Mouse (Mus musculus): ENCODE data around the gene Clic4. TPM values are rescaled to one million over a fixed set of nuclear protein-coding genes. Genes with fewer than 3 reads are reported as not detected.

The Clic4 gene
- polyA plus RNA-seq, 1 experiment: 139 TPM

DNA sequence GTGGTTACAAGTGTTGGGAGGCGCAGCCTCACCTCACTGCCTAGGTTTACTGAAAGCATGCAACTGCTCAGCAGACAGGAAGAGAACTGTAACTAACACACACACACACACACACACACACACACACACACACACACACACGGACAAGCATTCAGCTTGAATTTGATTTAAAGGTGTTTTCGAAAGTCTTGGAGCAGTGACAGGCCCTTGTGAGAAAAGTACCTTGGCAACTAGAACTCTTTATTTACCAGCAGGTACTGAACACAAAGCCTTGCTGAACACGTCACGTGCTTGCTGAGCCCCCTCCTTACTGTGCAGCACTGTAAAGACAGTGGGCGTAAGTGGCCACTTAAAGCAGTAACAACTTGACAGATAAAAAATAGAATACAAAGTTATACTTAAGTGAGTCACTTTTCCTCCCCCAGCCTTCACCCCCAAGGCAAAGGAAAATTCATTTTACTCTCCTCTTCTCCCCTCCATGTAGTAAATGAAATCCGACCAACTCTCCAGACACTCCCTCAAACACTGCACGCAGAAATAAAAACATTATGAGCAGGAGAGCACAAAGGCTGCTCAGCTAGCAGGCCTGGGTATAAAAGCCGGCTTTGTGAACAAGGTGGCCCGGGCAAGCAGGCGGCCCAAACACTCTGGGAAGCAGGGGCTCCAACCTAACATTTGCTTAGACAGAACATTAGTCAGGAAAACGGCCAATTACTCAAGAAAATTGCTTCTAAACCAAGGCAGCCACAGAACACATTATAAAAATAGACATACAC is 50.8 kb downstream of the Clic4 start:
- H3ac ChIP-seq (ENCODE audit: control insufficient read depth, insufficient read length, low read depth): no peak overlapping the region
- no peak overlapping the region for H3K4me3 ChIP-seq (ENCODE audit: insufficient read depth, poor library complexity, severe bottlenecking)
- no peaks in the 10 kb centered on the region for H3K27me3 ChIP-seq (ENCODE audit: control insufficient read depth, insufficient read depth, insufficient read length)
- peaks cover 62% of the 10 kb centered on the region for H3K79me2 ChIP-seq (ENCODE audit: control insufficient read depth, insufficient read depth)
- TF ChIP-seq MYOG (IDR thresholded peaks at IDR 0.05; ENCODE audit: control insufficient read depth, extremely low read depth, insufficient read length): no peak
- H3K79me3 ChIP-seq (ENCODE audit: low read depth): peaks cover 15% of the 10 kb centered on the region
- peaks cover 70% of the 10 kb centered on the region for H3K36me3 ChIP-seq (ENCODE audit: control insufficient read depth, insufficient read depth)

DNA sequence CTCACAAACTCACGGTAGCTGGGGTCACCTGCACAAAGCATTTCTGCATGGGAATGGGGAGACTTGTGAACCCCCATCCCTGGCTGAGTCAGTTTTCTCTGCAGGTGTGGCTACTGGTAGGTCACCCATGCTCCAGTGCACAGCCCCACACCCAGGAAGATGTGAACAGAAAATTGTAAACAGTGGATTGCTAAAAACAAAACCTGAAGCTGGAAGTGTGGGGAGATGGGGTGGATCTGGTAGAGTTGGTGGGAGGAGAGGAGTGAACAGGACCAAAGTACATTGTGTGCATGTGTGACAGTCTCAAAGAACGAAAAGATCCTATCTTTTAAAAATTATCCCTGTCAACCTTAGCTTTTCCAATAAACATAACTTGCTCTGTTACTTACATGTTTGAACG is 52.0 kb downstream of the Clic4 start:
- Histone ChIP-seq H3K79me3 (ENCODE audit: low read depth) (peaks cover 10% of the 10 kb centered on the region), H3K79me2 (ENCODE audit: control insufficient read depth, insufficient read depth) (peaks cover 50% of the 10 kb centered on the region), H3ac (ENCODE audit: control insufficient read depth, insufficient read length, low read depth) (no peak overlapping the region), H3K27me3 (ENCODE audit: control insufficient read depth, insufficient read depth, insufficient read length) (no peaks in the 10 kb centered on the region), H3K4me3 (ENCODE audit: insufficient read depth, poor library complexity, severe bottlenecking) (no peak overlapping the region), H3K36me3 (ENCODE audit: control insufficient read depth, insufficient read depth) (peaks cover 72% of the 10 kb centered on the region)
- no peak for TF ChIP-seq FOSL1 (IDR thresholded peaks at IDR 0.05; ENCODE audit: insufficient read depth, low read length, poor library complexity, severe bottlenecking)
- no peak for TF ChIP-seq USF1 (IDR thresholded peaks at IDR 0.05; ENCODE audit: low read depth)
- TF ChIP-seq CTCF (IDR thresholded peaks at IDR 0.05; ENCODE audit: control insufficient read depth, insufficient read depth, insufficient read length): no peak
- TF ChIP-seq MYOG (IDR thresholded peaks at IDR 0.05; ENCODE audit: control insufficient read depth, extremely low read depth, insufficient read length): no peak
- TF ChIP-seq MAX (IDR thresholded peaks at IDR 0.05): no peak
- no peak for TF ChIP-seq MYOD1 (IDR thresholded peaks at IDR 0.05; ENCODE audit: control insufficient read depth, insufficient read length, low read depth)
- TF ChIP-seq CEBPB (IDR thresholded peaks at IDR 0.05; ENCODE audit: low read depth): no peak

DNA sequence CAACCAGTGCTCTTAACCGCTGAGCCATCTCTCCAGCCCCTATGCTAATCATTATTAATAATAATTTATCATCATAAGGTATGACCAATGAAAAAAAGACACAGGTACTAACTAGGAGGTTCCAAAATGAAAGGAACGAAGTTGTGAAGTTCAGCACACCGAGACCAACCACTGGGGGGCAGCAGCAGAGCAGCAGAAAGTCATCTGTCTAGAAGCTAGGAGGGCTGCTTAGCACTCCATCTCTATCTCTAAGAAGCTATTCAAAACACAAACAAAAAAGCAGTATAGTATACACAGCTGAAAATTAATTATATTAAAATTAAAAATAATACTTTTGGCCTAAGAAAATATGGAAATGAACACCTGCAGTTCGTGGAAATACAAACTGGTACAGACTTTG is 53.0 kb downstream of the Clic4 start:
- Histone ChIP-seq H3K79me2 (ENCODE audit: control insufficient read depth, insufficient read depth) (peaks cover 41% of the 10 kb centered on the region), H3ac (ENCODE audit: control insufficient read depth, insufficient read length, low read depth) (no peak overlapping the region), H3K27me3 (ENCODE audit: control insufficient read depth, insufficient read depth, insufficient read length) (no peaks in the 10 kb centered on the region), H3K4me3 (ENCODE audit: insufficient read depth, poor library complexity, severe bottlenecking) (no peak overlapping the region), H3K36me3 (ENCODE audit: control insufficient read depth, insufficient read depth) (peaks cover 77% of the 10 kb centered on the region), H3K79me3 (ENCODE audit: low read depth) (peaks cover 10% of the 10 kb centered on the region)
- no peak for TF ChIP-seq FOSL1 (IDR thresholded peaks at IDR 0.05; ENCODE audit: insufficient read depth, low read length, poor library complexity, severe bottlenecking)
- no peak for TF ChIP-seq MYOD1 (IDR thresholded peaks at IDR 0.05; ENCODE audit: control insufficient read depth, insufficient read length, low read depth)
- no peak for TF ChIP-seq CTCF (IDR thresholded peaks at IDR 0.05; ENCODE audit: control insufficient read depth, insufficient read depth, insufficient read length)
- no peak for TF ChIP-seq USF1 (IDR thresholded peaks at IDR 0.05; ENCODE audit: low read depth)
- no peak for TF ChIP-seq MYOG (IDR thresholded peaks at IDR 0.05; ENCODE audit: control insufficient read depth, extremely low read depth, insufficient read length)
- TF ChIP-seq MAX (IDR thresholded peaks at IDR 0.05): no peak
- no peak for TF ChIP-seq CEBPB (IDR thresholded peaks at IDR 0.05; ENCODE audit: low read depth)

DNA sequence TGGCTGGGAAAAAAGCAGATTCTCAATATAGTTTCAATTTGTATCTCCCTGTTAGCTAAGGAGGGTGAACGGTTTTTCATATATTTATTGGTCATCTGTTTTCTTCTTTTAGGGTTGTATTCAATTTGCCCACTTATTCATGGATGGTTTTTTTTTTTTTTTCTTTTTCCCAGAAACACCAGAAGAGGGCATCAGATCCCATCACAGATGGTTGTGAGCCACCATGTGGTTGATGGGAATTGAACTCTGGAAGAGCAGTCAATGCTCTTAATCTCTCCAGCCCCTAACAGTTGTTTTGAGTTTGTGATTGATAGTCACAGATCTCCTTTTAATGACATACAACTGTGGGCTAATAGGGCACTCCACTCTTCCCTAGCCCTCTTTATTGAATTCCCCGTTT is 62.8 kb downstream of the Clic4 start:
- no peaks in the 10 kb centered on the region for H3K27me3 ChIP-seq (ENCODE audit: control insufficient read depth, insufficient read depth, insufficient read length)
- no peak overlapping the region for H3ac ChIP-seq (ENCODE audit: control insufficient read depth, insufficient read length, low read depth)
- no peak for TF ChIP-seq CTCF (IDR thresholded peaks at IDR 0.05; ENCODE audit: control insufficient read depth, insufficient read depth, insufficient read length)
- TF ChIP-seq MAX (IDR thresholded peaks at IDR 0.05): no peak
- H3K4me3 ChIP-seq (ENCODE audit: insufficient read depth, poor library complexity, severe bottlenecking): no peak overlapping the region
- H3K79me2 ChIP-seq (ENCODE audit: control insufficient read depth, insufficient read depth): no peaks in the 10 kb centered on the region
- H3K36me3 ChIP-seq (ENCODE audit: control insufficient read depth, insufficient read depth): peaks cover 23% of the 10 kb centered on the region
- H3K79me3 ChIP-seq (ENCODE audit: low read depth): no peaks in the 10 kb centered on the region

DNA sequence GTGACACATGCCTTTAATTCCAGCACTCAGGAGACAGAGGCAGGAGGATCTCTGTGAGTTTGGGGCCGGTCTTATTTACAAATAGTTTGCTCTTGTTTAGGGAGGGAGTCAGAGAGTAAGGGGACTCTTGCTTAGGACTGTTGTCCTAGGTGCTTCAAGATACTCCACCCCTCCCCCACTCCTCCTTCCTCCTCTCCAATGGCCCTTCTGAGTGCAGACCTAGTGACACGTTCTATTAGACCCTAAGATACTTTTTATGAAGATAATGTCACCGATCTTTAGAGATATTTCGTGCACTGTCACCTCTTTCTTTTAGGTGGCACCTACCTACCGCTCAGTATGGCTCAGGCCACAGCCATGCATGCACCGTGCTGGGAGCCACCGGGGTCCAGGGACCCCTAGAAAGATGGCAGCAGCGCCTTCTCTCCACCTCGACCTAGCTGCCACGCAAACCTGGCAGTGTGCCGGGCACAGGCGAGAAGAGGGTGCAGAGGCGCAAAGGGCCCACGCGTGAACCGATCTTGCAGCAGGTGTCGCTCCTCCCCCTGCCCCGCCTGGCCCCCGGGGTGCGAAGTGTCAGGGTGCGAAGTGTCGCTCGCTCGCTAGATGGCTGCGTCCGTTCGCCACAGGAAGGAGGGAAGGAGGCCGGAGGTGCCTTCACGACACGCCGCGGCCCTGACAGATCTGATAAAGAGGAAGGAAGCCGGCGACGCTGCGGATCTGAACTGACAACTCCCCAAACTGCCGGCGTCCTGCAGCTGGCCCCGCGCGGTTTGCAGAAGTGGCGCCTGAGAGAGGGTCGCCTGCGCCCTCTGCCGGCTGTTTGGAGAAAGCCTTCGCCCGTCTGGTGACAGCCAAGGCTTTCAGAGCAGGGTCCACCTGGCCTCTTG is 66.7 kb downstream of the Clic4 start:
- peak overlapping the region; percentile 43 for H3ac ChIP-seq (ENCODE audit: control insufficient read depth, insufficient read length, low read depth)
- no peaks in the 10 kb centered on the region for H3K79me3 ChIP-seq (ENCODE audit: low read depth)
- peak overlapping the region; percentile 6 for H3K4me3 ChIP-seq (ENCODE audit: insufficient read depth, poor library complexity, severe bottlenecking)
- no peaks in the 10 kb centered on the region for H3K27me3 ChIP-seq (ENCODE audit: control insufficient read depth, insufficient read depth, insufficient read length)
- no peaks in the 10 kb centered on the region for H3K79me2 ChIP-seq (ENCODE audit: control insufficient read depth, insufficient read depth)
- TF ChIP-seq MYOD1 (IDR thresholded peaks at IDR 0.05; ENCODE audit: control insufficient read depth, insufficient read length, low read depth) (no peak), CTCF (IDR thresholded peaks at IDR 0.05; ENCODE audit: control insufficient read depth, insufficient read depth, insufficient read length) (peak; percentile 89)
- no peaks in the 10 kb centered on the region for H3K36me3 ChIP-seq (ENCODE audit: control insufficient read depth, insufficient read depth)

DNA sequence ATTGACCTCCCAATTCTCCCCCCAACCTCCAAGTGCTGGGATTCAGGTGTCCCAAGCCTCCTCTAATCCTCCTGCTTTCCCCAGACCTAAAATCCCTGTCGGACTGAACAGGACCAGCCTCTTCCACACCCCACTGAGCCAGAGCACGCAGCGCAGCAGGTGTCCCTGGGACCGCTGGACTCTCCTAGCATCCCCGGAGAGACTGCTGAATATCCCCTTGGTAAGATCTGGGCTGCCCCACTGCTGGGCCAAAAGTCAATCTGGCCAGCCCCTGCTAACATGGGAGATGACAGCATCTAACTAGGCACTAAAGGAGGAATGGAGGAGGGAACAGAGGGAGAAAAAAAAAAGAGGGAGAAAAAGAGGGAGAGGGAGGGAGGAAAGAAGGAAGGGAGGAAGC is 67.4 kb downstream of the Clic4 start:
- Histone ChIP-seq H3K79me3 (ENCODE audit: low read depth) (no peaks in the 10 kb centered on the region), H3K36me3 (ENCODE audit: control insufficient read depth, insufficient read depth) (no peaks in the 10 kb centered on the region), H3K27me3 (ENCODE audit: control insufficient read depth, insufficient read depth, insufficient read length) (no peaks in the 10 kb centered on the region), H3K4me3 (ENCODE audit: insufficient read depth, poor library complexity, severe bottlenecking) (no peak overlapping the region), H3K79me2 (ENCODE audit: control insufficient read depth, insufficient read depth) (no peaks in the 10 kb centered on the region), H3ac (ENCODE audit: control insufficient read depth, insufficient read length, low read depth) (no peak overlapping the region)
- no peak for TF ChIP-seq MYOG (IDR thresholded peaks at IDR 0.05; ENCODE audit: control insufficient read depth, extremely low read depth, insufficient read length)
- TF ChIP-seq CTCF (IDR thresholded peaks at IDR 0.05; ENCODE audit: control insufficient read depth, insufficient read depth, insufficient read length): no peak
- no peak for TF ChIP-seq MYOD1 (IDR thresholded peaks at IDR 0.05; ENCODE audit: control insufficient read depth, insufficient read length, low read depth)
- no peak for TF ChIP-seq MAX (IDR thresholded peaks at IDR 0.05)

All from C2C12 (cell line).